9 mouse cellular contexts compared by ENCODE assay signal in the genomic region with DNA sequence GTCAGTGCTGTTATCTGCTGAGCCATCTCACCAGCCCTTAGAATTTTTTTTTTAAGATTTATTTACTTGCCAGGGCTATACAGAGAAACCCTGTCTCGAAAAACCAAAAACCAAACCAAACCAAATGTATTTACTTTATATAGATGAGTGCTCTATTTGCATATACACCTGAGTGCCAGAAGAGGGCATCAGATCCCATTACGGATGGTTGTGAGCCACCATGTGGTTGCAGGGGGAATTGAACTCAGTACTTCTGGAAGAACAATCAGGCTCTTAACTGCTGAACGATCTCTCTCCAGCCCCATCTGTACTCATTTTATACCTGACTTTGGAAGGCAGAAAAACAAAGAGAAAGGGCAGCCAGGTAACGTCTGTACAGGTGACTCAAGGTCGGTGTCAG. TPM values are rescaled to one million over a fixed set of nuclear protein-coding genes. Genes with fewer than 3 reads are reported as not detected.
DNase-seq lines count a peak whose midpoint lies in the region; ATAC-seq and TF ChIP-seq lines count a peak whose summit lies in the region.
"Had no signal": no experiment of that assay in that cellular context is flagged by ENCODE, and none has a peak within 500 bp of the region (broad histone marks: within the 10 kb centered on the region; RNA-seq: fewer than 3 reads in every experiment).

No protein-coding gene starts in this region.

- H3K9ac ChIP-seq in forebrain, embryonic 16.5 days (replicated peaks; ENCODE audit: low read depth, low read length) = no peak overlapping the region

- no peaks in the 10 kb centered on the region for H3K4me1 ChIP-seq in small intestine, adult 2 months (ENCODE audit: control insufficient read depth, insufficient read depth, insufficient read length, low read length)
- H3K4me1 ChIP-seq in forebrain, embryonic 16.5 days (replicated peaks; ENCODE audit: control insufficient read depth, insufficient read depth, low read length) = peaks cover 5% of the 10 kb centered on the region

- no peaks in the 10 kb centered on the region for H3K27me3 ChIP-seq in small intestine, adult 2 months (ENCODE audit: control insufficient read depth, insufficient read depth, low read length)
- H3K27me3 ChIP-seq in forebrain, embryonic 16.5 days (replicated peaks; ENCODE audit: control insufficient read depth, insufficient read depth, low read length) = no peaks in the 10 kb centered on the region

- no peaks in the 10 kb centered on the region for H3K36me3 ChIP-seq in small intestine, adult 2 months (ENCODE audit: control insufficient read depth, insufficient read depth, low read length)
- H3K36me3 ChIP-seq in forebrain, embryonic 16.5 days (ENCODE audit: control insufficient read depth, insufficient read depth) = no peaks in the 10 kb centered on the region
- H3K36me3 ChIP-seq: G1E had no signal

- TF ChIP-seq CTCF in layer of hippocampus, adult 2 months (conservative IDR thresholded peaks at IDR 0.05) = peak; percentile 77
- TF ChIP-seq CTCF in small intestine, adult 2 months (IDR thresholded peaks at IDR 0.05; ENCODE audit: extremely low read depth, insufficient read length, insufficient replicate concordance, low read depth, low read length) = peak; percentile 42; the same call in 1 of the 2 replicates

- WGBS in small intestine, adult 2 months = 64% methylated on average over 5 of the region's 5 CpGs
- WGBS in forebrain, embryonic 16.5 days = 78% methylated on average over 5 of the region's 5 CpGs

- no peaks in the 10 kb centered on the region for H3K9me3 ChIP-seq in forebrain, embryonic 16.5 days (ENCODE audit: control insufficient read depth, low read length)

- TF ChIP-seq POLR2A in small intestine, adult 2 months (IDR thresholded peaks at IDR 0.05; ENCODE audit: low read depth, low read length) = no peak

- no peak overlapping the region for H3K4me2 ChIP-seq in forebrain, embryonic 16.5 days (ENCODE audit: low read length)

- H3K4me3 ChIP-seq in layer of hippocampus, adult 2 months = no peak overlapping the region
- H3K4me3 ChIP-seq in small intestine, adult 2 months (ENCODE audit: low read depth, low read length) = no peak overlapping the region
- H3K4me3 ChIP-seq in forebrain, embryonic 16.5 days (replicated peaks; ENCODE audit: low read length) = no peak overlapping the region

- DNase-seq in adrenal gland, postnatal 10 days = peak; percentile 29
- DNase-seq in adrenal gland, postnatal 4 days (ENCODE audit: low spot score in 2 of 2) = no peak
- DNase-seq in layer of hippocampus, adult 2 months (ENCODE audit: low spot score in 2 of 2) = no peak
- DNase-seq in layer of hippocampus, adult 9-11 months = no peak
- no peak for DNase-seq in spleen, postnatal 14 days (ENCODE audit: low spot score in 2 of 2)

- ATAC-seq in activated CD4-positive, CD25-positive, alpha-beta regulatory T cell, adult 4 months = peak; percentile 87
- ATAC-seq in forebrain, embryonic 16.5 days = no peak

- H3K27ac ChIP-seq in layer of hippocampus, adult 2 months = no peak overlapping the region
- H3K27ac ChIP-seq in small intestine, adult 2 months (ENCODE audit: insufficient read depth, low read depth, low read length) = no peak overlapping the region
- no peak overlapping the region for H3K27ac ChIP-seq in forebrain, embryonic 16.5 days (ENCODE audit: low read length)

RNA-seq across cellular contexts. Expression of gene Gm5134, which starts 20.9 kb away (rescaled TPM):
- total RNA-seq in adrenal gland, postnatal 10 days (2021) = not detected
- total RNA-seq in adrenal gland, postnatal 4 days (2021) = under 1 TPM; 0.14 TPM
- total RNA-seq in layer of hippocampus, adult 2 months (2021) = not detected
- under 1 TPM; 0.27 to 0.41 TPM for polyA plus RNA-seq in activated CD4-positive, CD25-positive, alpha-beta regulatory T cell, adult 4 months (2017; shearing (Covaris generic))
- polyA plus RNA-seq in small intestine, adult 2 months (2012; rRNA removed) = 0.20 and 0.22 TPM in 2 replicates
- not detected in 2 replicates for polyA plus RNA-seq in forebrain, embryonic 16.5 days (2015; fragmentation: Nextera tagmentation; extraction: Ambion mirVana)
- total RNA-seq: G1E had no signal
- polyA plus RNA-seq: G1E had no signal

RNA-seq across cellular contexts. Expression of gene Vpreb3, which starts 32.4 kb away (rescaled TPM):
- 1 to 10 TPM; 1.1 to 1.2 TPM for total RNA-seq in adrenal gland, postnatal 10 days (2021)
- total RNA-seq in adrenal gland, postnatal 4 days (2021) = under 1 TPM; 0.53 to 0.71 TPM
- not detected for total RNA-seq in layer of hippocampus, adult 2 months (2021)
- polyA plus RNA-seq in activated CD4-positive, CD25-positive, alpha-beta regulatory T cell, adult 4 months (2017; shearing (Covaris generic)) = 1 to 10 TPM in 1 of 2 experiments, not detected in 1; 3.5 TPM
- 16.0 and 54.3 TPM in 2 replicates for polyA plus RNA-seq in small intestine, adult 2 months (2012; rRNA removed)
- polyA plus RNA-seq in forebrain, embryonic 16.5 days (2015; fragmentation: Nextera tagmentation; extraction: Ambion mirVana) = 0.48 TPM in 1 of 2 replicates, not detected in the other
- total RNA-seq: G1E had no signal
- polyA plus RNA-seq: G1E had no signal

RNA-seq across cellular contexts. Expression of gene Gm867, which starts 34.7 kb away (rescaled TPM):
- total RNA-seq in adrenal gland, postnatal 10 days (2021) = under 1 TPM; 0.48 to 0.51 TPM
- total RNA-seq in adrenal gland, postnatal 4 days (2021) = 1 to 10 TPM in 1 of 2 experiments, under 1 TPM in 1; 0.90 to 1.8 TPM
- under 1 TPM in 1 of 2 experiments, not detected in 1; 0.56 TPM for total RNA-seq in layer of hippocampus, adult 2 months (2021)
- polyA plus RNA-seq in activated CD4-positive, CD25-positive, alpha-beta regulatory T cell, adult 4 months (2017; shearing (Covaris generic)) = not detected
- not detected in 2 replicates for polyA plus RNA-seq in small intestine, adult 2 months (2012; rRNA removed)
- polyA plus RNA-seq in forebrain, embryonic 16.5 days (2015; fragmentation: Nextera tagmentation; extraction: Ambion mirVana) = 0.20 TPM in 1 of 2 replicates, not detected in the other
- polyA plus RNA-seq: G1E had no signal

RNA-seq across cellular contexts. Expression of gene Mmp11, which starts 38.9 kb away (rescaled TPM):
- total RNA-seq in adrenal gland, postnatal 10 days (2021) = 10 to 100 TPM in 1 of 2 experiments, 1 to 10 TPM in 1; 6.6 to 14.6 TPM
- 10 to 100 TPM; 14.7 to 19.0 TPM for total RNA-seq in adrenal gland, postnatal 4 days (2021)
- 1 to 10 TPM; 1.5 to 1.8 TPM for total RNA-seq in layer of hippocampus, adult 2 months (2021)
- 1 to 10 TPM; 2.5 to 9.1 TPM for polyA plus RNA-seq in activated CD4-positive, CD25-positive, alpha-beta regulatory T cell, adult 4 months (2017; shearing (Covaris generic))
- polyA plus RNA-seq in small intestine, adult 2 months (2012; rRNA removed) = 3.4 and 7.5 TPM in 2 replicates
- polyA plus RNA-seq in forebrain, embryonic 16.5 days (2015; fragmentation: Nextera tagmentation; extraction: Ambion mirVana) = 22.2 and 24.3 TPM in 2 replicates
- polyA plus RNA-seq: G1E had no signal

RNA-seq across cellular contexts. Expression of gene Chchd10, which starts 42.3 kb away (rescaled TPM):
- 1,000 to 10,000 TPM; 1,348 to 1,353 TPM for total RNA-seq in adrenal gland, postnatal 10 days (2021)
- 100 to 1,000 TPM; 310 to 396 TPM for total RNA-seq in adrenal gland, postnatal 4 days (2021)
- total RNA-seq in layer of hippocampus, adult 2 months (2021) = 100 to 1,000 TPM; 328 to 340 TPM
- 10 to 100 TPM; 13.1 to 20.1 TPM for polyA plus RNA-seq in activated CD4-positive, CD25-positive, alpha-beta regulatory T cell, adult 4 months (2017; shearing (Covaris generic))
- 799 and 1,071 TPM in 2 replicates for polyA plus RNA-seq in small intestine, adult 2 months (2012; rRNA removed)
- polyA plus RNA-seq in forebrain, embryonic 16.5 days (2015; fragmentation: Nextera tagmentation; extraction: Ambion mirVana) = 21.8 and 30.7 TPM in 2 replicates
